Mouse (Mus musculus): Measurements from ENCODE around the gene Pcbp2.

GRCm38 (mm10) chr15:102510590-102511284 lies 40.4 kb downstream of the Pcbp2 start:
- no peak for TF ChIP-seq POLR2A (IDR thresholded peaks at IDR 0.05; ENCODE audit: borderline replicate concordance, control insufficient read depth, low read depth, low read length)
- no peak for TF ChIP-seq CTCF (IDR thresholded peaks at IDR 0.05; ENCODE audit: control insufficient read depth, insufficient read depth, low read length)
